Comparison of ENCODE assay signal across 1 mouse cellular context in the genomic region with DNA sequence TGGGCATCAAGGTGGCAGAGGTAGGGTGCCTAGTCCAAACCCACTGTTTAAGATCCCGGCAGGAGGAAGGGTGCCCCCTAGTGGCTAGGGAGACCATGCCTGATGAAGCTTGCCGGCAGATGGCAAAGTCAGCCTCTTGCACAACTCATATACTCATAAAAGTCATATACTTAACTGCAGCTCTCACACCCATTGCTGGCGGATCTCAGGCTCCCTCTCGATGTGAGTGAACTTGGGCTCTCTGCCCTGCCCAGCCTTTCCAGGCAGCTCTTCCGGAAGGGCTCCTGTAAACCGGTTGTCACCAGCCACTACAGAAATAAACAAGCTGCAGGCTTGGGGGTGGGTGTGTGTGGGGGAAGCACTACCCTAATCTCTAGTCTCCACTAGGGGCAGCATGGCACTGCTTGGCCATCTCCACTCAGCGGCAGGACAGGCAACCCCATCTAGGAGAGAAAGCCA.
TF ChIP-seq lines count a peak whose summit lies in the region.

No protein-coding gene starts in this region.

TF ChIP-seq in MEL, 35 proteins besides CTCF, POLR2A, EP300 and RAD21:
- TF ChIP-seq JUND (IDR thresholded peaks at IDR 0.05; ENCODE audit: low read depth, low read length) = no peak
- peak; percentile 83 for TF ChIP-seq MAZ (IDR thresholded peaks at IDR 0.05; ENCODE audit: low read depth, low read length)
- TF ChIP-seq TCF12 (IDR thresholded peaks at IDR 0.05; ENCODE audit: low read depth, low read length) = 0 out of 2 replicates have a peak, but pooled peaks have one; percentile 29
- TF ChIP-seq ZKSCAN1 (IDR thresholded peaks at IDR 0.05; ENCODE audit: low read depth, low read length) = no peak
- no peak for TF ChIP-seq CHD2 (IDR thresholded peaks at IDR 0.05; ENCODE audit: low read length)
- no peak for TF ChIP-seq USF2 (IDR thresholded peaks at IDR 0.05; ENCODE audit: borderline replicate concordance in 1 of 2, insufficient read depth in 1 of 2, low read depth in 1 of 2, low read length in 2 of 2)
- TF ChIP-seq ETS1 (IDR thresholded peaks at IDR 0.05; ENCODE audit: low read depth, low read length) = no peak
- TF ChIP-seq POLR2AphosphoS5 (IDR thresholded peaks at IDR 0.05; ENCODE audit: borderline replicate concordance, low read depth, low read length) = no peak
- TF ChIP-seq ZNF384 (IDR thresholded peaks at IDR 0.05; ENCODE audit: low read depth, low read length) = no peak
- TF ChIP-seq E2F4 (IDR thresholded peaks at IDR 0.05; ENCODE audit: borderline replicate concordance, low read depth, low read length) = no peak
- TF ChIP-seq CHD1 (IDR thresholded peaks at IDR 0.05; ENCODE audit: low read depth, low read length) = no peak
- TF ChIP-seq NELFE (IDR thresholded peaks at IDR 0.05; ENCODE audit: low read depth, low read length) = peak; percentile 21
- no peak; the same call in none of the 2 replicates for TF ChIP-seq SMC3 (IDR thresholded peaks at IDR 0.05; ENCODE audit: low read depth, low read length)
- peak; percentile 38; the same call in 1 of the 2 replicates for TF ChIP-seq ZC3H11A (IDR thresholded peaks at IDR 0.05; ENCODE audit: low read depth, low read length)
- TF ChIP-seq GATA1 (IDR thresholded peaks at IDR 0.05; ENCODE audit: low read depth, low read length) = no peak
- TF ChIP-seq TBP (IDR thresholded peaks at IDR 0.05; ENCODE audit: low read depth, low read length) = peak; percentile 62
- TF ChIP-seq MAFK (IDR thresholded peaks at IDR 0.05; ENCODE audit: borderline replicate concordance, low read depth, low read length) = no peak
- TF ChIP-seq MYB (IDR thresholded peaks at IDR 0.05; ENCODE audit: low read depth, low read length) = no peak
- peak; percentile 91 for TF ChIP-seq SIN3A (IDR thresholded peaks at IDR 0.05; ENCODE audit: low read length)
- no peak for TF ChIP-seq KAT2A (conservative IDR thresholded peaks at IDR 0.05; ENCODE audit: low read depth, low read length)
- no peak for TF ChIP-seq UBTF (IDR thresholded peaks at IDR 0.05; ENCODE audit: borderline replicate concordance, insufficient read depth, low read depth, low read length)
- TF ChIP-seq MXI1 (IDR thresholded peaks at IDR 0.05; ENCODE audit: low read depth, low read length) = peak; percentile 67
- no peak for TF ChIP-seq GABPA (IDR thresholded peaks at IDR 0.05; ENCODE audit: low read depth, low read length)
- TF ChIP-seq ELF1 (IDR thresholded peaks at IDR 0.05; ENCODE audit: low read depth, low read length) = peak; percentile 73
- no peak for TF ChIP-seq TAL1 (IDR thresholded peaks at IDR 0.05; ENCODE audit: low read length)
- peak; percentile 68 for TF ChIP-seq HCFC1 (IDR thresholded peaks at IDR 0.05; ENCODE audit: low read depth, low read length)
- TF ChIP-seq ZMIZ1 (IDR thresholded peaks at IDR 0.05; ENCODE audit: low read depth, low read length) = 0 out of 2 replicates have a peak, but pooled peaks have one; percentile 27
- TF ChIP-seq MAX (IDR thresholded peaks at IDR 0.05; ENCODE audit: low read length) = peak; percentile 61
- TF ChIP-seq BHLHE40 (IDR thresholded peaks at IDR 0.05; ENCODE audit: borderline replicate concordance, low read depth, low read length) = 0 out of 2 replicates have a peak, but pooled peaks have one; percentile 55
- no peak for TF ChIP-seq USF1 (IDR thresholded peaks at IDR 0.05; ENCODE audit: low read depth, low read length)
- TF ChIP-seq MEF2A (IDR thresholded peaks at IDR 0.05; ENCODE audit: extremely low read depth, insufficient replicate concordance, low read depth, low read length, poor library complexity, severe bottlenecking) = no peak
- TF ChIP-seq MYC (IDR thresholded peaks at IDR 0.05; ENCODE audit: low read depth, low read length) = 0 out of 2 replicates have a peak, but pooled peaks have one; percentile 52
- TF ChIP-seq NRF1 (IDR thresholded peaks at IDR 0.05; ENCODE audit: insufficient read depth, low read depth, low read length, poor library complexity, severe bottlenecking) = no peak
- no peak for TF ChIP-seq POLR2AphosphoS2 (IDR thresholded peaks at IDR 0.05; ENCODE audit: low read length)
- no peak for TF ChIP-seq RCOR1 (IDR thresholded peaks at IDR 0.05; ENCODE audit: low read depth, low read length)
